Mouse (Mus musculus) ES-Bruce4 (cell line): ENCODE data around the gene Bhmt2.

Experiments
- CTCF ChIP-seq: IDR thresholded peaks from one replicate; pipeline ENCODE4 v1.8.1; 2011; ENCODE audit warnings: low read depth, low read length
- EP300 ChIP-seq: IDR thresholded peaks from 2 replicates; pipeline ENCODE4 v1.6.1; 2011; ENCODE audit warnings: low read depth, low read length; ENCODE audit not compliant: insufficient read depth
- POLR2A ChIP-seq: IDR thresholded peaks from one replicate; pipeline ENCODE4 v1.8.1; 2011; ENCODE audit warnings: low read length; ENCODE audit not compliant: insufficient read depth

DNA sequence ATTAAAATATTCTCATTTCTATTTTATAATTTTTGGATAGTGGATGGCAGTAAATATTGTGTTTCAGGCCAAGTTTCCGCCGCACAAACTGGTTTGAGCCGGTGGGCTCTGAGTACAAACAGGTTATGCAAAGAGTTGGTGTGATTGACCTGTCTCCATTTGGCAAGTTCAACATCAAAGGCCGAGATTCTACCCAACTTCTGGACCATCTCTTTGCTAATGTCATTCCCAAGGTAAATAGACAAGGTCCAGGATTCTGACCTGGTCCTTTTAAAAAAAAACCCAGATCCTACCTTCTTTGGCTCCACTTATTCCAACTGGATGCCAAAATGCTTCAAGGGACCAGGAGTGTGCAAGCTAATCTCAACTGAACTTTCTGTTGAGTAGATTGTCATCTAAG lies 37.1 kb upstream of the Bhmt2 start:
- TF ChIP-seq CTCF (no peak), POLR2A (no peak), EP300 (no peak)
